Mouse (Mus musculus) adrenal gland, postnatal 4 days (tissue): Measurements from ENCODE around the gene Akain1. TPM values are rescaled to one million over a fixed set of nuclear protein-coding genes. Genes with fewer than 3 reads are reported as not detected.

Experiments used
- DNase-seq, 2 experiments: peaks; one replicate each; pipeline ENCODE4 v3.0.0; 2021 to 2022; ENCODE audit warnings: low spot score in 2 of 2, mixed read lengths in 2 of 2
- total RNA-seq, 2 experiments: library from RNA; stranded (reverse); gene quantifications; 2 replicates each; pipeline ENCODE4 v1.2.3; 2021

The Akain1 gene
- total RNA-seq, 2 experiments from 2014 or later: 0.11 to 0.17 TPM

GRCm38 (mm10) chr17:69479261-69479660, 40.1 kb downstream of the Akain1 start:
- DNase-seq: no peak

GRCm38 (mm10) chr17:69487116-69487515, 48.0 kb downstream of the Akain1 start:
- no peak for DNase-seq

- DNase-seq: no peak
These were observed 48.8 kb downstream of the Akain1 start for GRCm38 (mm10) chr17:69487884-69488283.

DNA sequence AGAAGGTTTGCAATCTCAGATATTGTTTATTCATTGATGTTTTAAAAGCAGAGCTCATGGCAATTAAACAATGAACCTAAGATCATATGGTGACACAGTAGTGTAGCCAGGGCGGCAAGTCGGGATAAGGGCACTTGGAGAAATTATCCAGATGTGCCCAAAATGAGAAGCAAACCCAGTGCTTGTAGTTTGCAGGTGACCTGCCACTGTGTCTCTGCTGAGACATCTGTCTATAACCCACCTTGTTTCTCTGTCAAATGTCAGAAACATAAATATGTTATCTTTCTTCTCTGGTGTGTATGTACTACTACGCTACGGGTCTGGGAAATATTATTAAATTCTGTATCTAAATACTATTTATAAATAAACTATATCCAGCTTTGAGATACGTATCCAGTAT, 49.7 kb downstream of the Akain1 start:
- DNase-seq: no peak

DNA sequence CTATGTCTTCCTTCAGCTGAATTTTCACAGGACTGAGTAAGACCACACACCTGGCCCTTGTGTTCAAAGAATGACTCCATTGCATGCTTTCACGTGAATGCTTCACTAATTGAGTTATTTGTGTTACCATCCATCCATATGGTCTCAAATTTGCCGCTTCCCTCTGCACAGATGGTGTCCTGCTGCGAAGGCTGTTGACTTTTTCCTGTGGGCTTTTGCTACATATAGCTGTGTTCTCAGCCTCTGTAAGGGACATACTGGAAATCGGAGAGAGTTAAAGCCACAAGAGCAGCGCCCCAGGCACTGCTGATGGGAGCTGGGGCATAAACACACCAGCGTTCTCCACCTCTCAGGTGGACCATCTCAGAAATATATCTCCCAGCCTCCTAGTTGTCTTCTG, 53.2 kb downstream of the Akain1 start:
- no peak for DNase-seq

- no peak for DNase-seq
These were observed 56.4 kb downstream of the Akain1 start for GRCm38 (mm10) chr17:69495531-69495930.

- no peak for DNase-seq
These were observed 57.0 kb downstream of the Akain1 start for GRCm38 (mm10) chr17:69496125-69496524.

- DNase-seq: no peak
These were observed 58.2 kb downstream of the Akain1 start for GRCm38 (mm10) chr17:69497315-69497714.

DNA sequence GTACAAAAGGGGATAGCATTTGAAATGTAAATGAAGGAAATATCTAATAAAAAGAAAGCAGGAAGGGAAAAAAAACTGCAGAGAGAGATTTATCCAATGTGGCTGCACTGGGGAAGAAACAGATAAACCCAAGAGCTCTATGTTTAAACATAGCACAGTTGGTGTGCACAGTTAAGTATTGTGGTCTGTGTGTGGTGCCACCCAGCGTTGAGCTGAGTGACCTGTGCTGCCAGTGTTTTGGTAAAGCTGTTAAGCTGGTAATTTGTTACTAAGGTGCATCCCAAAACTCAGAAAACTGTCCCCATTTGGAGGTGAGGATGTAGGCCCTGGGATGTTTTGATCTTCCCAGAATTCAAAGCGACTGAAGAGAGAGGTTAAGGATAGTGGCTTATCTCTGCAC, 59.8 kb downstream of the Akain1 start:
- no peak for DNase-seq

GRCm38 (mm10) chr17:69499441-69499840, 60.3 kb downstream of the Akain1 start:
- DNase-seq: no peak

DNA sequence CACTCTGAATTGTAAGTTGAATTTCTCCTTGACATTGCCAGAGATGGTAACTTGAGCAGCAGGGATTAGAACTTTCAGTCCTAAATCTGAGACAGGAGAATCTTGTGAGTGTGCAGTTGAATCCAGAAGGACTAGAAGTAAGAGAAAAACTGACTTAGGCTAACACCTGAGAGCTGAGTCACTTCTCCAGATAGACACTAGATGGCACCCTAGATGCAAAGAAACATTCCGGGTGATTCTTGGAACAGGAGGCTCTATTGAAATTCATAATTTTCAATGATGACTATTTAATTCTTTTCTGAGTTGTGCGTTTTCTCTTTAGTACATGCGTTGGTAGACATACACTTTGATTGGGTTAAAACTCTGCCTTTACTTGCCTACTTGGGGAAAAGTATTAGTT, 66.9 kb downstream of the Akain1 start:
- no peak for DNase-seq

GRCm38 (mm10) chr17:69516344-69516907, 77.3 kb downstream of the Akain1 start:
- no peak for DNase-seq

GRCm38 (mm10) chr17:69531472-69531871, 92.3 kb downstream of the Akain1 start:
- DNase-seq: no peak

Other genes with a start within 250 kb of the Akain1 start
- 10 to 100 TPM; 23.2 to 23.7 TPM for gene Zbtb14, start 56.3 kb upstream of the Akain1 start, total RNA-seq